Mouse (Mus musculus) erythroblast, embryonic 14.5 days (primary cell): ENCODE measurements around the gene Ttll10.

Source experiments
- GATA1 ChIP-seq: IDR thresholded peaks from 2 replicates; pipeline ENCODE4 v1.6.1; 2012; ENCODE audit warnings: low read length, inconsistent platforms, mixed read lengths
- TAL1 ChIP-seq: IDR thresholded peaks from 3 replicates; pipeline ENCODE4 v1.6.1; 2012; ENCODE audit warnings: low read length, inconsistent platforms, mixed read lengths

- TF ChIP-seq TAL1, result no peak
- no peak for TF ChIP-seq GATA1
Observed at GRCm38 (mm10) chr4:156024184-156024583, 35.0 kb downstream of the Ttll10 start.
